Comparison of ENCODE assay signal across 11 mouse cellular contexts in the genomic region with DNA sequence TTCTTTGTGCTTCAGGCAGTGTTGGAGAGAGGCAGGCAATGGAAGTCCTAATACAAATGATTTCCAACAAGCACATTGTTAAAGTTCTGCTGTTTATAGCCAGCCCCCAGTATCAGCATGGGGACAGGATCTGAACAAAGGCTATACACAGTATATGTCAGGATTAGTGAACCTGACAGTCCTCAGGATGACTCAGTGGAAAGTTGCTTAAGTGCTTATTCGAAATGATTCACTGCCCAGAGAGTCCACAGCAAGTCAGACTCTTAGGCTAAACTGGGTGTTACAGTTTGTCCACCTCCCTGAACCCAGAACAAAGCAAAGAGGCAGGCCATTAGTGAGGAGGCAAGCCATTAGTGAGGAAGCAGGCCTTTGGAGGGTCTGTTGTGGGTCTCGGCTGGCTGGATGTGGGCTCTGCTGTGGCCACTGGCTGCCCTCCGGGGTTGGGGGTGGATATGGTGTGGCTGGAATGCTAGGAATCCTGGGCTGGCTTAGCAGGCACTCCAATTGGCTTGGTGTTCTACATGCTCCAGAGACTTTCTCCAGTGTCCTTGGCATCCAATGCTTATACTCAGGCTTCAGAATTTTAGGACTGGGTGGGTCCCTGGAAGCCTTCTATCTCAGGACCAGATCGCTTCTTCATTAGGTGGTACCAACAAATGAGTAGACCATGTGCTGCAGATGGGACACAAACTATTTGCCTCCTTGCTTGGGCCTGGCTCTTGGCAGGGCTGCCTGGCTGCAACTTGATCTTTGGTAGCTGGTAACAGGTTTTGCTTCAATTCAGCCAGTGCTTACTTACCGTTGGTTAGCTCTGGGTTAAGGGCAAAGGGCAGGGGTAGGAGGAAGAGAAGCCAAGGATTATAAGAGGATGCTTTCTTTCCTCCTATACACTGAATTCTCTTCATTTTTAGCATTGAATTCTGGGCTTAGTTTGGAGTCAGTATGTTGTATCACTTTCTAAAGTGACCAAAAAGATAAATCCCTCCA. TPM values are rescaled to one million over a fixed set of nuclear protein-coding genes. Genes with fewer than 3 reads are reported as not detected.
A peak's percentile ranks its signal among the peaks of the same experiment; 100 is the strongest.
DNase-seq lines count a peak whose midpoint lies in the region; ATAC-seq lines count a peak whose summit lies in the region.
"Had no signal": no experiment of that assay in that cellular context is flagged by ENCODE, and none has a peak within 500 bp of the region (broad histone marks: within the 10 kb centered on the region; RNA-seq: fewer than 3 reads in every experiment).

No protein-coding gene starts in this region.

- no peak overlapping the region for H3K4me2 ChIP-seq in heart, embryonic 12.5 days
- no peak overlapping the region for H3K4me2 ChIP-seq in intestine, embryonic 15.5 days (replicated peaks)
- H3K4me2 ChIP-seq: embryonic facial prominence, embryonic 13.5 days; heart, embryonic 13.5 days had no signal

- H3K9ac ChIP-seq in heart, embryonic 12.5 days, result no peak overlapping the region
- no peak overlapping the region for H3K9ac ChIP-seq in intestine, embryonic 15.5 days
- H3K9ac ChIP-seq: embryonic facial prominence, embryonic 13.5 days; heart, embryonic 13.5 days had no signal

- H3K4me3 ChIP-seq in heart, embryonic 12.5 days, result no peak overlapping the region
- H3K4me3 ChIP-seq in intestine, embryonic 15.5 days (replicated peaks), result no peak overlapping the region
- H3K4me3 ChIP-seq: embryonic facial prominence, embryonic 13.5 days; heart, embryonic 13.5 days had no signal

- no peak overlapping the region for H3K27ac ChIP-seq in heart, embryonic 12.5 days (ENCODE audit: poor library complexity, severe bottlenecking)
- H3K27ac ChIP-seq in intestine, embryonic 15.5 days, result no peak overlapping the region
- H3K27ac ChIP-seq: embryonic facial prominence, embryonic 13.5 days; heart, embryonic 13.5 days had no signal

- H3K9me3 ChIP-seq in heart, embryonic 12.5 days (replicated peaks), result no peaks in the 10 kb centered on the region
- no peaks in the 10 kb centered on the region for H3K9me3 ChIP-seq in intestine, embryonic 15.5 days
- H3K9me3 ChIP-seq: embryonic facial prominence, embryonic 13.5 days; heart, embryonic 13.5 days had no signal

- WGBS in heart, embryonic 12.5 days, result 44% methylated on average over 5 of the region's 5 CpGs
- 57% methylated on average over 5 of the region's 5 CpGs for WGBS in intestine, embryonic 15.5 days

- DNase-seq in heart, adult 18-20 months, result peak; percentile 0 to 5
- peak; percentile 26 for DNase-seq in embryo, embryonic 11 days
- peak; percentile 50 for DNase-seq in kidney, adult 9 months
- peak; percentile 11 to 24 for DNase-seq in lung, postnatal 4 days
- DNase-seq in thymus, postnatal 4 days, result no peak
- DNase-seq: left cerebral cortex, postnatal 4 days had no signal

- H3K27me3 ChIP-seq in heart, embryonic 12.5 days (replicated peaks), result 0 out of 2 replicates have a peak, but pooled peaks cover 2% of the 10 kb centered on the region
- no peaks in the 10 kb centered on the region for H3K27me3 ChIP-seq in intestine, embryonic 15.5 days (replicated peaks)

- no peaks in the 10 kb centered on the region; the same call in 1 of the 2 replicates for H3K4me1 ChIP-seq in heart, embryonic 12.5 days (replicated peaks)
- H3K4me1 ChIP-seq in intestine, embryonic 15.5 days (replicated peaks), result no peaks in the 10 kb centered on the region
- H3K4me1 ChIP-seq: embryonic facial prominence, embryonic 13.5 days had no signal

- no peak for ATAC-seq in heart, embryonic 12.5 days (ENCODE audit: insufficient number of reproducible peaks, low FRiP score)
- no peak for ATAC-seq in CD4-positive, CD25-positive, alpha-beta regulatory T cell, adult 4 months
- no peak for ATAC-seq in intestine, embryonic 15.5 days

- H3K36me3 ChIP-seq in heart, embryonic 12.5 days, result no peaks in the 10 kb centered on the region
- H3K36me3 ChIP-seq in intestine, embryonic 15.5 days, result no peaks in the 10 kb centered on the region
- H3K36me3 ChIP-seq: embryonic facial prominence, embryonic 13.5 days; heart, embryonic 13.5 days had no signal

RNA-seq across cellular contexts. Expression of gene Chrdl1, which starts 49.3 kb away (rescaled TPM):
- total RNA-seq in heart, adult 18-20 months (2021), result 1 to 10 TPM; 1.7 to 3.4 TPM
- polyA plus RNA-seq in heart, embryonic 12.5 days (2016; fragmentation: Nextera tagmentation; extraction: Ambion mirVana), result 1.5 and 1.7 TPM in 2 replicates
- polyA plus RNA-seq in CD4-positive, CD25-positive, alpha-beta regulatory T cell, adult 4 months (2017; shearing (Covaris generic)), result not detected
- 4.6 and 6.7 TPM in 2 replicates for polyA plus RNA-seq in intestine, embryonic 15.5 days (2015; fragmentation: Nextera tagmentation; extraction: Ambion mirVana)
